ENCODE assay signal across 19 mouse cellular contexts in the genomic region with DNA sequence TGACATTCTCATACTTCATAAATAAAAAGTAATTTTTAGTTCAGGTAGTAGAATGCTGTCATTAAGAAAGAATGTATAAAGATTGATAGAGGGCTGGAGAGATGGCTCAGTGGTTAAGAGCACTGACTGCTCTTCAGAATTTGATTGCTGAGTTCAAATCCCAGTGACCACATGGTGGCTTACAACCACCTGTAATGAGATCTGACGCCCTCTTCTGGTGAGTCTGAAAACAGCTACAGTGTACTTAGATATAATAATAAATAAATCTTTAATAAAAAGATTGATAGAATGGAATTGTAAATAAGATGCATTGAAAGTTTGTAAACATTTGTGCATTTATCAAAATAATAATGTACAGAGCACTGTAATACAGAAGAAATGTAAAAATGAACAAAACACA. TPM values are rescaled to one million over a fixed set of nuclear protein-coding genes. Genes with fewer than 3 reads are reported as not detected.
DNase-seq lines count a peak whose midpoint lies in the region; ATAC-seq and TF ChIP-seq lines count a peak whose summit lies in the region.
"Had no signal": no experiment of that assay in that cellular context is flagged by ENCODE, and none has a peak within 500 bp of the region (broad histone marks: within the 10 kb centered on the region; RNA-seq: fewer than 3 reads in every experiment).

No protein-coding gene starts in this region.

- 9% methylated on average over 1 of the region's 1 CpGs for WGBS in intestine, postnatal 0 days
- 5% methylated on average over 1 of the region's 1 CpGs for WGBS in intestine, embryonic 16.5 days
- 11% methylated on average over 1 of the region's 1 CpGs for WGBS in stomach, postnatal 0 days

- no peak for ATAC-seq in intestine, postnatal 0 days
- no peak for ATAC-seq in intestine, embryonic 16.5 days
- no peak for ATAC-seq in stomach, postnatal 0 days (ENCODE audit: low FRiP score, low TSS enrichment)
- ATAC-seq: midbrain, embryonic 16.5 days had no signal

- TF ChIP-seq CTCF in intestine, postnatal 0 days (IDR thresholded peaks at IDR 0.05; ENCODE audit: low read depth) = peak; percentile 30; the same call in 1 of the 2 replicates
- TF ChIP-seq CTCF in E14TG2a.4 (conservative IDR thresholded peaks at IDR 0.05; ENCODE audit: low read length) = peak; percentile 30
- peak; percentile 28 for TF ChIP-seq CTCF in stomach, postnatal 0 days (IDR thresholded peaks at IDR 0.05; ENCODE audit: low read depth)

- H3K4me1 ChIP-seq in intestine, postnatal 0 days (replicated peaks; ENCODE audit: control insufficient read depth, insufficient read depth, low read length) = 0 out of 2 replicates have a peak, but pooled peaks cover 4% of the 10 kb centered on the region
- 0 out of 2 replicates have a peak, but pooled peaks cover 3% of the 10 kb centered on the region for H3K4me1 ChIP-seq in intestine, embryonic 16.5 days (ENCODE audit: control insufficient read depth, insufficient read depth, low read length)
- H3K4me1 ChIP-seq in E14TG2a.4 (replicated peaks; ENCODE audit: low read depth, low read length) = peaks cover 27% of the 10 kb centered on the region
- no peaks in the 10 kb centered on the region for H3K4me1 ChIP-seq in stomach, postnatal 0 days (replicated peaks; ENCODE audit: control insufficient read depth, insufficient read depth)
- H3K4me1 ChIP-seq: embryonic facial prominence, embryonic 15.5 days had no signal

- H3K9ac ChIP-seq in intestine, postnatal 0 days (ENCODE audit: low read depth, low read length) = no peak overlapping the region
- H3K9ac ChIP-seq in intestine, embryonic 16.5 days (ENCODE audit: low read depth, low read length) = no peak overlapping the region
- H3K9ac ChIP-seq in stomach, postnatal 0 days (ENCODE audit: low read length) = no peak overlapping the region
- H3K9ac ChIP-seq: embryonic facial prominence, embryonic 15.5 days; heart, embryonic 13.5 days; hindbrain, embryonic 15.5 days; liver, embryonic 13.5 days had no signal

- H3K4me2 ChIP-seq in intestine, postnatal 0 days (replicated peaks; ENCODE audit: low read depth) = no peak overlapping the region
- no peak overlapping the region for H3K4me2 ChIP-seq in intestine, embryonic 16.5 days (ENCODE audit: low read depth, low read length)
- H3K4me2 ChIP-seq in stomach, postnatal 0 days (replicated peaks; ENCODE audit: low read depth) = no peak overlapping the region
- H3K4me2 ChIP-seq: embryonic facial prominence, embryonic 15.5 days; heart, embryonic 13.5 days; hindbrain, embryonic 15.5 days; liver, embryonic 13.5 days had no signal

- H3K27ac ChIP-seq in intestine, postnatal 0 days (ENCODE audit: low read depth, low read length) = no peak overlapping the region
- H3K27ac ChIP-seq in intestine, embryonic 16.5 days (ENCODE audit: low read length) = no peak overlapping the region
- H3K27ac ChIP-seq in stomach, postnatal 0 days (replicated peaks) = no peak overlapping the region
- H3K27ac ChIP-seq: embryonic facial prominence, embryonic 15.5 days; heart, embryonic 13.5 days; hindbrain, embryonic 15.5 days; liver, embryonic 13.5 days had no signal

- no peaks in the 10 kb centered on the region for H3K27me3 ChIP-seq in intestine, postnatal 0 days (replicated peaks; ENCODE audit: control insufficient read depth, insufficient read depth, low read length)
- peaks cover 3% of the 10 kb centered on the region; the same call in 1 of the 2 replicates for H3K27me3 ChIP-seq in intestine, embryonic 16.5 days (replicated peaks; ENCODE audit: control insufficient read depth, insufficient read depth, low read length)
- H3K27me3 ChIP-seq in E14TG2a.4 (ENCODE audit: insufficient read depth, low read length) = peaks cover 29% of the 10 kb centered on the region
- H3K27me3 ChIP-seq in stomach, postnatal 0 days (ENCODE audit: control insufficient read depth, insufficient read depth, low read length) = 0 out of 2 replicates have a peak, but pooled peaks cover 2% of the 10 kb centered on the region
- H3K27me3 ChIP-seq: hindbrain, embryonic 15.5 days had no signal

- TF ChIP-seq EP300 in stomach, postnatal 0 days (optimal IDR thresholded peaks at IDR 0.05) = no peak

- no peak overlapping the region for H3K4me3 ChIP-seq in intestine, postnatal 0 days (ENCODE audit: low read depth, low read length)
- no peak overlapping the region for H3K4me3 ChIP-seq in intestine, embryonic 16.5 days (ENCODE audit: low read length)
- no peak overlapping the region for H3K4me3 ChIP-seq in E14TG2a.4 (replicated peaks; ENCODE audit: low read length)
- no peak overlapping the region for H3K4me3 ChIP-seq in stomach, postnatal 0 days (ENCODE audit: low read depth, low read length)
- H3K4me3 ChIP-seq: embryonic facial prominence, embryonic 15.5 days; heart, embryonic 13.5 days; hindbrain, embryonic 15.5 days; liver, embryonic 13.5 days; megakaryocyte, embryonic 14.5 days had no signal

- H3K9me3 ChIP-seq in intestine, postnatal 0 days (ENCODE audit: control insufficient read depth) = no peaks in the 10 kb centered on the region
- H3K9me3 ChIP-seq in intestine, embryonic 16.5 days (ENCODE audit: control insufficient read depth, low read length) = no peaks in the 10 kb centered on the region
- no peaks in the 10 kb centered on the region for H3K9me3 ChIP-seq in E14TG2a.4 (ENCODE audit: low read length)
- H3K9me3 ChIP-seq in stomach, postnatal 0 days (ENCODE audit: control insufficient read depth, low read length) = no peaks in the 10 kb centered on the region
- H3K9me3 ChIP-seq: embryonic facial prominence, embryonic 15.5 days; heart, embryonic 13.5 days; hindbrain, embryonic 15.5 days; liver, embryonic 13.5 days had no signal

- no peaks in the 10 kb centered on the region for H3K36me3 ChIP-seq in intestine, postnatal 0 days (ENCODE audit: control insufficient read depth, insufficient read depth)
- H3K36me3 ChIP-seq in intestine, embryonic 16.5 days (ENCODE audit: control insufficient read depth, insufficient read depth, low read length) = no peaks in the 10 kb centered on the region
- H3K36me3 ChIP-seq in E14TG2a.4 (ENCODE audit: insufficient read depth, low read length) = no peaks in the 10 kb centered on the region
- no peaks in the 10 kb centered on the region for H3K36me3 ChIP-seq in stomach, postnatal 0 days (ENCODE audit: control insufficient read depth, insufficient read depth, low read length)
- H3K36me3 ChIP-seq: embryonic facial prominence, embryonic 15.5 days; heart, embryonic 13.5 days; hindbrain, embryonic 15.5 days; liver, embryonic 13.5 days had no signal

- peak; percentile 26 for DNase-seq in lung, postnatal 36 days
- DNase-seq in lung, postnatal 25 days (ENCODE audit: low spot score) = no peak
- no peak for DNase-seq in stomach, postnatal 0 days (ENCODE audit: low spot score)
- DNase-seq in cerebellum, postnatal 4 days (ENCODE audit: low spot score in 2 of 2) = no peak
- DNase-seq: adrenal gland, postnatal 14 days; cerebellum, postnatal 25 days; kidney, adult 18-20 months; kidney, postnatal 10 days; liver, embryonic 13.5 days; retina, postnatal 1 day; right cerebral cortex, postnatal 4 days had no signal

RNA-seq across cellular contexts. Expression of gene Aldh1l2, which starts 2.5 kb away (rescaled TPM):
- 0.59 and 0.60 TPM in 2 replicates for polyA plus RNA-seq in intestine, postnatal 0 days (2015; fragmentation: Nextera tagmentation; extraction: Ambion mirVana)
- 1.6 TPM in 2 replicates for polyA plus RNA-seq in intestine, embryonic 16.5 days (2015; fragmentation: Nextera tagmentation; extraction: Ambion mirVana)
- polyA plus RNA-seq in stomach, postnatal 0 days (2015; fragmentation: Nextera tagmentation; extraction: Ambion mirVana) = 0.88 and 1.2 TPM in 2 replicates

RNA-seq across cellular contexts. Expression of gene Washc4, which starts 7.1 kb away (rescaled TPM):
- 32.3 and 38.6 TPM in 2 replicates for polyA plus RNA-seq in intestine, postnatal 0 days (2015; fragmentation: Nextera tagmentation; extraction: Ambion mirVana)
- 43.6 and 46.8 TPM in 2 replicates for polyA plus RNA-seq in intestine, embryonic 16.5 days (2015; fragmentation: Nextera tagmentation; extraction: Ambion mirVana)
- polyA plus RNA-seq in stomach, postnatal 0 days (2015; fragmentation: Nextera tagmentation; extraction: Ambion mirVana) = 16.6 and 18.7 TPM in 2 replicates
